Mouse (Mus musculus) megakaryocyte, embryonic 14.5 days (primary cell): ENCODE measurements at regions not wholly inside any gene's neighbourhood (a gene's known extent, or its start where the extent isn't known, plus 50 kb on each side); places are given as distances from the start of the nearest gene placed in this dataset.

Source experiments
- FLI1 ChIP-seq: IDR thresholded peaks from 2 replicates; pipeline ENCODE4 v1.6.1; 2012; ENCODE audit warnings: low read length, inconsistent platforms, mixed read lengths
- GATA1 ChIP-seq: IDR thresholded peaks from 3 replicates; pipeline ENCODE4 v1.6.1; 2012; ENCODE audit warnings: mixed read lengths, low read length, inconsistent platforms, borderline replicate concordance

GRCm38 (mm10) chr6:84430925-84431621 is 162.6 kb downstream of the Cyp26b1 start:
- TF ChIP-seq GATA1 (no peak), FLI1 (no peak)
